Mouse (Mus musculus) kidney, postnatal 0 days (tissue): Measurements from ENCODE around the gene Gmds. TPM values are rescaled to one million over a fixed set of nuclear protein-coding genes. Genes with fewer than 3 reads are reported as not detected.
A peak's percentile ranks its signal among the peaks of the same experiment; 100 is the strongest.

Experiments
- ATAC-seq: fragments of 200-750 bp; cut with Nextera tagmentation; replicated peaks from 2 replicates; pipeline ENCODE4 v1.8.0; 2017; ENCODE audit warnings: low read depth, moderate number of reproducible peaks, moderate TSS enrichment, moderate library complexity; ENCODE audit not compliant: low FRiP score
- DNase-seq: peaks from one replicate; pipeline ENCODE4 v3.0.0-alpha.2; 2016; ENCODE audit warnings: low spot score
- H3K27ac ChIP-seq: fragments of 300-500 bp; sonication (generic); 2 replicates; pipeline ENCODE4 v1.5.1; 2014; ENCODE audit warnings: mild to moderate bottlenecking
- H3K27me3 ChIP-seq: fragments of 300-500 bp; sonication (generic); 2 replicates; pipeline ENCODE4 v1.6.1; 2014; ENCODE audit warnings: low read length, mixed read lengths; ENCODE audit not compliant: insufficient read depth
- H3K36me3 ChIP-seq: fragments of 300-500 bp; sonication (generic); 2 replicates; pipeline ENCODE4 v1.6.1; 2014; ENCODE audit warnings: low read length, mixed read lengths; ENCODE audit not compliant: insufficient read depth
- H3K4me1 ChIP-seq: fragments of 300-500 bp; sonication (generic); replicated peaks from 2 replicates; pipeline ENCODE4 v1.6.1; 2014; ENCODE audit warnings: antibody characterized with exemption, low read length, mixed read lengths; ENCODE audit not compliant: insufficient read depth
- H3K4me2 ChIP-seq: fragments of 300-500 bp; sonication (generic); 2 replicates; pipeline ENCODE4 v1.6.1; 2014; ENCODE audit warnings: mild to moderate bottlenecking, low read length, moderate library complexity, mixed read lengths
- H3K4me3 ChIP-seq: fragments of 300-500 bp; sonication (generic); replicated peaks from 2 replicates; pipeline ENCODE4 v1.5.1; 2014; ENCODE audit warnings: low read depth, low read length
- H3K9ac ChIP-seq: fragments of 300-500 bp; sonication (generic); 2 replicates; pipeline ENCODE4 v1.6.1; 2014; ENCODE audit warnings: low read depth, low read length
- H3K9me3 ChIP-seq: fragments of 300-500 bp; sonication (generic); replicated peaks from 2 replicates; pipeline ENCODE4 v1.6.1; 2016; ENCODE audit warnings: low read length, inconsistent platforms, mixed read lengths
- CTCF ChIP-seq: IDR thresholded peaks from 2 replicates; pipeline ENCODE4 v1.5.1; 2016; ENCODE audit warnings: antibody characterized with exemption, low read depth, mild to moderate bottlenecking, moderate library complexity
- WGBS: fragments of 180-500 bp; shearing (Covaris S2); extraction: QIAGEN DNeasy Blood & Tissue Kit; methylation state at CpG from one replicate; pipeline ENCODE4 v1.1.7; 2014; 5-methylcytosine and 5-hydroxymethylcytosine counted together
- polyA plus RNA-seq: library from polyadenylated mRNA; unstranded; fragments of >200 nt; fragmentation: Nextera tagmentation; extraction: Ambion mirVana; gene quantifications from 2 replicates; pipeline ENCODE4 v1.2.1, GENCODE M21; 2015

Gene Gmds
- polyA plus RNA-seq, 1 experiment from 2014 or later = 32.7 TPM

GRCm38 (mm10) chr13:32158240-32158639 lies 180.3 kb downstream of the Gmds start:
- WGBS = 55% methylated on average over 2 of the region's 2 CpGs
- Histone ChIP-seq H3K9ac (no peak overlapping the region), H3K4me3 (no peak overlapping the region), H3K27ac (no peak overlapping the region), H3K4me2 (no peak overlapping the region), H3K27me3 (no peaks in the 10 kb centered on the region), H3K9me3 (no peaks in the 10 kb centered on the region), H3K36me3 (no peaks in the 10 kb centered on the region), H3K4me1 (no peaks in the 10 kb centered on the region)
- TF ChIP-seq CTCF = no peak
- ATAC-seq (no peak), DNase-seq (no peak)

- no peak overlapping the region for H3K27ac ChIP-seq
- no peaks in the 10 kb centered on the region for H3K4me1 ChIP-seq
- no peak overlapping the region for H3K4me2 ChIP-seq
- H3K9ac ChIP-seq = no peak overlapping the region
- DNase-seq (no peak), ATAC-seq (no peak)
- H3K27me3 ChIP-seq = no peaks in the 10 kb centered on the region
- H3K9me3 ChIP-seq = no peaks in the 10 kb centered on the region
- H3K36me3 ChIP-seq = no peaks in the 10 kb centered on the region
- TF ChIP-seq CTCF = no peak
- 65% methylated on average over 1 of the region's 1 CpGs for WGBS
- no peak overlapping the region for H3K4me3 ChIP-seq
Observed at GRCm38 (mm10) chr13:32145916-32146315, 192.6 kb downstream of the Gmds start.

- no peaks in the 10 kb centered on the region for H3K4me1 ChIP-seq
- H3K27ac ChIP-seq = no peak overlapping the region
- no peaks in the 10 kb centered on the region for H3K36me3 ChIP-seq
- H3K27me3 ChIP-seq = no peaks in the 10 kb centered on the region
- H3K9ac ChIP-seq = no peak overlapping the region
- no peak overlapping the region for H3K4me3 ChIP-seq
- H3K9me3 ChIP-seq = no peaks in the 10 kb centered on the region
- ATAC-seq (no peak), DNase-seq (no peak)
- TF ChIP-seq CTCF = no peak
- 57% methylated on average over 2 of the region's 2 CpGs for WGBS
- no peak overlapping the region for H3K4me2 ChIP-seq
Observed at GRCm38 (mm10) chr13:32145179-32145578, 193.4 kb downstream of the Gmds start.

DNA sequence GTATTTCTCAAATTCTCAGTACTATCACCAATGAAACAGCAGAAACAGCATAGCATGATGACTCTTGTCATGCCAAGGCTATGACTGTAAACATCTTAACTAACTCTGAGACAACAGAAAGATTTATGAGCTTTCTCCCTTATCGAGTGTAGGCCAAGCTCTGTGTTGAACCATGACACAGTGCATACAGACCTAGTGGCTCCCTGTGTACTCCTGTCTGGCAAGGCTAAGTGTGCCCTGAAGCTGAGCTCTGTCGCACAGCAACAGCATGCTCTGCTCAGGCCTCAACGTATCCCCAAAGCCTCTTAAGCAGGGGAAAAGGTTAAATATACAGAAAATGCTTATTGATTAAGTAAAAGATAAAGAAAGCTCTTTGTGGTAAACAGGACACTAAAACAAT lies 194.9 kb downstream of the Gmds start:
- no peak for TF ChIP-seq CTCF
- no peak overlapping the region for H3K9ac ChIP-seq
- H3K27ac ChIP-seq = no peak overlapping the region
- H3K36me3 ChIP-seq = no peaks in the 10 kb centered on the region
- H3K4me1 ChIP-seq = no peaks in the 10 kb centered on the region
- DNase-seq (no peak), ATAC-seq (no peak)
- H3K4me3 ChIP-seq = no peak overlapping the region
- no peaks in the 10 kb centered on the region for H3K9me3 ChIP-seq
- 58% methylated on average over 3 of the region's 3 CpGs for WGBS
- no peak overlapping the region for H3K4me2 ChIP-seq
- no peaks in the 10 kb centered on the region for H3K27me3 ChIP-seq

DNA sequence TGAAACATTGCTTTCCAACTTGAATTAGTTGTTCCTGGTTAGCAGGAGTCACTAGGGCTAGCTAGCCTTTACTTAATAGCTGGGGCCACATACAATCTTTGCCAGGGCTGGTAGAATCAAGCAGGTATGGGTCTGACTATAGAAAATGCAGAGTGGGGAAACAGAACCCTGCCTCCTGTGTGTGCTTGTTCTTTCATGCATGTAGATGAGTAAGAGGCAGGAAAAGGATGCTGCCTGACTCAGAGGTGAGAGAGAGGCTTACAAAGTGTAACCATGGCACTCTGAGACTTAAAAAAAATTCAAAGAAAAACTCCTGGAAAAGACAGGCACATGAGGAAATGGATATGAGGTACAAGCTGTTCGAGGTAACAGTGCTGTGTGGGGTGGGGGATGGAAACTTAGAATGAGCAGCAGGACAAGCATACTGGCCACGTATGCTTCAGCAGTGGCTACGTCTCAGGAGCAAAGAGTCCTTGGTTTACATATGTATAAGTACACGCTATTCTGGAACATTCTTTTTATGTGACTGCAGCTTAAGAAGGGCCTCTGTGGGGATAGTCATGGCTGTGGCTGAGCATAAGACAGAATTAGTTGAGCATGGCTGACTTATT lies 203.8 kb downstream of the Gmds start:
- H3K27me3 ChIP-seq = no peaks in the 10 kb centered on the region
- no peak overlapping the region for H3K9ac ChIP-seq
- H3K4me1 ChIP-seq = no peaks in the 10 kb centered on the region
- 56% methylated on average over 4 of the region's 4 CpGs for WGBS
- H3K36me3 ChIP-seq = no peaks in the 10 kb centered on the region
- no peak for ATAC-seq
- H3K4me2 ChIP-seq = no peak overlapping the region
- no peak for TF ChIP-seq CTCF
- DNase-seq = peak; percentile 5
- H3K9me3 ChIP-seq = no peaks in the 10 kb centered on the region
- H3K27ac ChIP-seq = no peak overlapping the region
- H3K4me3 ChIP-seq = no peak overlapping the region

DNA sequence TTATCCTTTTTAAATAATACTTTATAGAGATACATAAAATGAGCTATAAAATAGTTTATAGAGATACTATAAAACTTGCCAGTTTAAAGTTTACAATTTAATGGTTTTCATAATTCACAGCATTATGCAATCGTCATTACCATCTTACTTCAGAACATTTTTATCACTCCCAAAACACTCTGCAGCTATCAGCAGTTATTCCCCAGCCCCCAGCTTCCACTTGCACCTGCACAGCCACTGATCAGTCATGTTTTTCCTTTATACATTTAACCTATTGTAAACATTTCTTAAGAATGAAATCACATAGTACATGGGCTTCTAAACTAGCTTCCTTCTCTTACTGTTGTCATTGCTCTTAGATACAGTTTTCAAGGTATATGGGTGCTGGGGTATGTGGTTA lies 208.6 kb downstream of the Gmds start:
- H3K4me3 ChIP-seq = no peak overlapping the region
- no peak overlapping the region for H3K9ac ChIP-seq
- no peaks in the 10 kb centered on the region for H3K9me3 ChIP-seq
- no peak overlapping the region for H3K4me2 ChIP-seq
- H3K27ac ChIP-seq = no peak overlapping the region
- H3K36me3 ChIP-seq = no peaks in the 10 kb centered on the region
- H3K4me1 ChIP-seq = no peaks in the 10 kb centered on the region
- no peak for TF ChIP-seq CTCF
- DNase-seq (no peak), ATAC-seq (no peak)
- H3K27me3 ChIP-seq = no peaks in the 10 kb centered on the region
- WGBS = 64% methylated on average over 1 of the region's 1 CpGs

DNA sequence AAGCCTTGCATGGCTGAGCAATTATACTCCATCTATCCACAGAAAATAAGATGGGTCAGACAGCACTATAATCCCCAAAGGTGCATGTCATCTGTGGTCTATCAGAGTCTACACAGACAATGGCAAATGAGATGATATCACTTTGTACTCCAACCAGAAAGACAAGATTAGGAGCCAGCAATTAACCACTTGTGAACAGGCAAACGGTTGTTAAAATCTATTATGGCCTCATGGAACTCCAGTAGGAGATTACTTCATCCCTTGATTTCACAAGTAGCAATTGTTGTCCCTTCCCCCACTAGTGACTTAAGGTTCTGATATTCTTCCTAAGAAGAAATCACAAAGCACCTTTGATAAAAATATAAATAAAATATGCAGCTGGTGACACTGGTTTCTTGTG lies 220.2 kb downstream of the Gmds start:
- ATAC-seq = no peak
- TF ChIP-seq CTCF = no peak
- no peak overlapping the region for H3K27ac ChIP-seq
- 70% methylated on average over 1 of the region's 1 CpGs for WGBS
- no peaks in the 10 kb centered on the region for H3K9me3 ChIP-seq
- no peak for DNase-seq
- H3K27me3 ChIP-seq = no peaks in the 10 kb centered on the region
- no peaks in the 10 kb centered on the region for H3K36me3 ChIP-seq
- H3K4me1 ChIP-seq = no peaks in the 10 kb centered on the region
- no peak overlapping the region for H3K4me3 ChIP-seq
- H3K4me2 ChIP-seq = no peak overlapping the region
- no peak overlapping the region for H3K9ac ChIP-seq
